Comparison of ENCODE assay signal across 15 mouse cellular contexts in genomic region chr1:186888767-186889583, GRCm38 (mm10).
DNase-seq lines count a peak whose midpoint lies in the region; ATAC-seq lines count a peak whose summit lies in the region.
"Had no signal": no experiment of that assay in that cellular context is flagged by ENCODE, and none has a peak within 500 bp of the region (broad histone marks: within the 10 kb centered on the region; RNA-seq: fewer than 3 reads in every experiment).

No protein-coding gene starts in this region.

- H3K27me3 ChIP-seq in heart, embryonic 14.5 days (ENCODE audit: control insufficient read depth, insufficient read depth, low read length) = no peaks in the 10 kb centered on the region

- no peaks in the 10 kb centered on the region for H3K36me3 ChIP-seq in heart, embryonic 14.5 days (ENCODE audit: control insufficient read depth, insufficient read depth, low read length)
- H3K36me3 ChIP-seq: neural tube, embryonic 13.5 days had no signal

- H3K4me2 ChIP-seq in heart, embryonic 14.5 days (ENCODE audit: low read length) = peak overlapping the region; percentile 54
- H3K4me2 ChIP-seq: liver, embryonic 11.5 days; neural tube, embryonic 13.5 days had no signal

- peaks cover 7 to 12% of the 10 kb centered on the region in 2 experiments for H3K4me1 ChIP-seq in heart, embryonic 14.5 days (ENCODE audit: control insufficient read depth in 2 of 2, insufficient read depth in 2 of 2, low read length in 2 of 2)

- peak; percentile 85 for ATAC-seq in heart, embryonic 14.5 days (ENCODE audit: insufficient number of reproducible peaks, insufficient read depth, low FRiP score, low read depth)
- ATAC-seq: lung, postnatal 0 days had no signal

- H3K9me3 ChIP-seq in heart, embryonic 14.5 days (ENCODE audit: control insufficient read depth, low read length) = no peaks in the 10 kb centered on the region
- H3K9me3 ChIP-seq: neural tube, embryonic 13.5 days had no signal

- H3K4me3 ChIP-seq in heart, embryonic 14.5 days (ENCODE audit: control insufficient read depth in 1 of 2, insufficient read depth in 1 of 2, low read depth in 1 of 2, low read length in 2 of 2) = no peak overlapping the region
- H3K4me3 ChIP-seq: neural tube, embryonic 13.5 days had no signal

- WGBS in heart, embryonic 14.5 days = 28% methylated on average over 11 of the region's 11 CpGs

- peak overlapping the region; percentile 70 to 87 for H3K27ac ChIP-seq in heart, embryonic 14.5 days (replicated peaks in 1 of 2; ENCODE audit: control insufficient read depth in 1 of 2, insufficient read depth in 1 of 2, low read depth in 2 of 2, low read length in 2 of 2)
- H3K27ac ChIP-seq: neural tube, embryonic 13.5 days had no signal

- peak; percentile 5 for DNase-seq in embryo, embryonic 10.5 days (ENCODE audit: low spot score)
- no peak for DNase-seq in embryo, embryonic 9.5 days (ENCODE audit: extremely low spot score)
- peak; percentile 4 for DNase-seq in right cerebral cortex, postnatal 4 days
- no peak for DNase-seq in right cerebral cortex, postnatal 25 days
- peak; percentile 17 for DNase-seq in retina, postnatal 1 day
- no peak for DNase-seq in MN1 (ENCODE audit: low spot score)
- no peak for DNase-seq in kidney, postnatal 10 days
- DNase-seq: cerebellum, adult 11-12 months; embryo, embryonic 11 days; kidney, adult 18-20 months; right cerebral cortex, adult 18-20 months had no signal

- H3K9ac ChIP-seq in heart, embryonic 14.5 days (ENCODE audit: low read length) = no peak overlapping the region
- H3K9ac ChIP-seq: neural tube, embryonic 13.5 days had no signal

Comparison
In these comparisons a context has a peak if more than half of its experiments do, and no peak if none do; other contexts are left out.
1. DNase-seq: peak in embryo, embryonic 10.5 days (single experiment), right cerebral cortex, postnatal 4 days (single experiment) and retina, postnatal 1 day (single experiment); none in embryo, embryonic 9.5 days (single experiment), right cerebral cortex, postnatal 25 days (single experiment), MN1 (single experiment) and kidney, postnatal 10 days (single experiment).